Mouse (Mus musculus): ENCODE data around the gene Olfr667.
"Not testable (repeated sequence)": the region's sequence is repeated elsewhere in the genome, so short reads cannot be mapped to it uniquely, and the experiment has no call there.

Olfr667 gene

DNA sequence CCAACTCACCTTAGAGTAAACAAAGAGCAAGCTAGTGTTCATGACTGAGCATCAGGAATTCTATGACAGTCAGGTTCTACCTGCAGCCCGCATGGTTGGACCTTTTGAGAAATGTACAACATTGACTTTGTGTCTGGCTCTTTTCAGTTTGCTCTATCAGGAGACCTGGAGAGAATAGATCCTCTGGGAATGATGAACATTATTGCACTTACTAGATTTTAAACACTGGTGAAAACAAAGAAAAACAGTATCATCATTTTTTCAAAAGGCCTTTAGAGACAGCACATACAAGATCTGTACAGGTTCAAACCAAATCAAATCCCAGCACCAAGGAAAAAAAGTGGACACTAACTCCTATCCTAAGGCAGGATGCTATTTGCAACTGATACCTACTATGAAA is at the start of gene Olfr667:
TSS of gene Olfr667 (minus strand) at position 101 of the 400 bp plus-strand sequence.
- no peak for DNase-seq (ENCODE audit: low spot score in 2 of 2)

DNA sequence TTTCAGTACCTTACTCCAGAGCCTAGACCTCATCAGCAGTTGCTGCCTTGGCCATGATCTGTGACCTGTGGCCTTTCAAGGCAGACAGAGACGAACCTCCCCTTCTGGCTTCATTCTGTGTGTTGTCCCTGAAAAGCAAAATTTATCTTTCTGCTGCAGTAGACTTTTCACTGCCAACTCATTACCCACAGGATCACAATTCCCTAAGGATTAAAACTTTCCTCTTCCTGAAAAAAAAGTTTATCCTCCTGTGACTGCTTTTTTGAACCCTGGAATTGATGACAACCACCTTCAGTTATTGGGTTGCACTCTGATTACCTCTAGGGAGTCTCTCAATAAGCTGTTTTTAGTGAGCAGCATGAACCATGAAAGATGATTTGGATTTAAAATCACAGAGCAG is 41.2 kb upstream of the Olfr667 start, which contains the start of gene Olfr670:
TSS of gene Olfr670 (minus strand) at position 101 of the 400 bp plus-strand sequence.
- DNase-seq (ENCODE audit: low spot score in 2 of 2), result no peak

GRCm38 (mm10) chr7:104950234-104950633 is 29.0 kb upstream of the Olfr667 start:
- DNase-seq (ENCODE audit: low spot score in 2 of 2), result not testable (repeated sequence)

- DNase-seq (ENCODE audit: low spot score in 2 of 2), result no peak
Observed at GRCm38 (mm10) chr7:104933940-104934339, 12.7 kb upstream of the Olfr667 start, which contains the start of gene Olfr669. Olfr669 (plus strand) TSS chr7:104934240.

- no peak for DNase-seq (ENCODE audit: low spot score in 2 of 2)
Observed at GRCm38 (mm10) chr7:104927957-104928356, 6.7 kb upstream of the Olfr667 start, which contains the start of gene Olfr668. Olfr668 (minus strand) TSS chr7:104928057.

DNA sequence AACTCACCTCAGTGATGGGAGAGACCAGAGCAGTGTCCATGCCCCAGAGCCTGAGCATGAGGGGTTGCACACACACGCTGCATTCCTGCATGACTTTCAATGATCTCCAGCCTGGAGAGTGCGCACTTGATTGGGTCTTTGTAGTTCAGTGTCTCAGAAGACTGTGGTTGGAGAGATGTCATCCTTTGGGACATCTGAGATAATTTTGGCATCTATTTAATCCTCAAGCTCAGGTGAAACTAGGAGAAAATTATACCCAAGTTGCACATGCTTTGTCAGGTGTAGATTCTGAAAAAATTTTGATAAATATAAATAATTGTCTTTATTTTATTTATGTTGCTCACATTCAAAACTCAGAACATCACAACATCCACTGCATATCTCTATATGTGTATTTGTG is 25.4 kb downstream of the Olfr667 start, which contains the start of gene Olfr666:
TSS of gene Olfr666 (minus strand) at position 101 of the 400 bp plus-strand sequence.
- no peak for DNase-seq (ENCODE audit: low spot score in 2 of 2)

- no peak for DNase-seq (ENCODE audit: low spot score in 2 of 2)
Observed at GRCm38 (mm10) chr7:104877731-104878130, 43.6 kb downstream of the Olfr667 start, which contains the start of gene Olfr665. Olfr665 (plus strand) TSS chr7:104878031.
